20 mouse cellular contexts compared by ENCODE assay signal in genomic region chr16:96252146-96252545, GRCm38 (mm10). TPM values are rescaled to one million over a fixed set of nuclear protein-coding genes. Genes with fewer than 3 reads are reported as not detected.
A peak's percentile ranks its signal among the peaks of the same experiment; 100 is the strongest.
DNase-seq lines count a peak whose midpoint lies in the region; ATAC-seq and TF ChIP-seq lines count a peak whose summit lies in the region.
"Had no signal": no experiment of that assay in that cellular context is flagged by ENCODE, and none has a peak within 500 bp of the region (broad histone marks: within the 10 kb centered on the region; RNA-seq: fewer than 3 reads in every experiment).

No protein-coding gene starts in this region.

- no peaks in the 10 kb centered on the region for H3K36me3 ChIP-seq in liver, postnatal 0 days (replicated peaks; ENCODE audit: insufficient read depth, low read length)
- H3K36me3 ChIP-seq in thymus, adult 2 months (ENCODE audit: control insufficient read depth, insufficient read depth, low read length) = no peaks in the 10 kb centered on the region
- H3K36me3 ChIP-seq: heart, embryonic 15.5 days; hindbrain, embryonic 15.5 days; limb, embryonic 15.5 days; lung, embryonic 15.5 days had no signal

- H3K4me2 ChIP-seq in liver, postnatal 0 days (ENCODE audit: low read depth, low read length) = no peak overlapping the region
- H3K4me2 ChIP-seq: forebrain, embryonic 13.5 days; heart, embryonic 15.5 days; hindbrain, embryonic 15.5 days; limb, embryonic 15.5 days; lung, embryonic 15.5 days; midbrain, embryonic 11.5 days had no signal

- peaks cover 4% of the 10 kb centered on the region; the same call in 1 of the 2 replicates for H3K9me3 ChIP-seq in liver, postnatal 0 days (ENCODE audit: low read length)
- H3K9me3 ChIP-seq: forebrain, embryonic 13.5 days; hindbrain, embryonic 15.5 days; limb, embryonic 15.5 days; lung, embryonic 15.5 days had no signal

- H3K4me3 ChIP-seq in liver, postnatal 0 days (ENCODE audit: low read depth, low read length) = no peak overlapping the region
- H3K4me3 ChIP-seq in thymus, adult 2 months (ENCODE audit: control insufficient read depth, insufficient read depth, low read length) = no peak overlapping the region
- H3K4me3 ChIP-seq: forebrain, embryonic 13.5 days; heart, embryonic 15.5 days; hindbrain, embryonic 15.5 days; limb, embryonic 15.5 days; lung, embryonic 15.5 days had no signal

- TF ChIP-seq POLR2A in thymus, adult 2 months (IDR thresholded peaks at IDR 0.05; ENCODE audit: control insufficient read depth, extremely low read depth, insufficient read depth, low read length, poor library complexity) = no peak

- no peak for TF ChIP-seq CTCF in liver, postnatal 0 days (IDR thresholded peaks at IDR 0.05; ENCODE audit: low read depth)
- no peak for TF ChIP-seq CTCF in thymus, adult 2 months (IDR thresholded peaks at IDR 0.05; ENCODE audit: borderline replicate concordance, control insufficient read depth, extremely low read depth, insufficient read depth, low read length, poor library complexity)

- no peaks in the 10 kb centered on the region for H3K27me3 ChIP-seq in liver, postnatal 0 days (ENCODE audit: insufficient read depth, low read length)
- H3K27me3 ChIP-seq in thymus, adult 2 months (ENCODE audit: control insufficient read depth, insufficient read depth, low read length) = no peaks in the 10 kb centered on the region
- H3K27me3 ChIP-seq: forebrain, embryonic 13.5 days; heart, embryonic 15.5 days; hindbrain, embryonic 15.5 days; lung, embryonic 15.5 days had no signal

- DNase-seq in cerebellum, postnatal 4 days (ENCODE audit: low spot score in 2 of 2) = no peak
- peak; percentile 7 for DNase-seq in urinary bladder, adult 2 months (ENCODE audit: low spot score)
- no peak for DNase-seq in urinary bladder, postnatal 25 days (ENCODE audit: low spot score)
- peak; percentile 71 to 72 for DNase-seq in cerebellum, postnatal 10 days
- DNase-seq in liver, postnatal 0 days = no peak
- DNase-seq in thymus, adult 2 months = no peak
- DNase-seq: adrenal gland, adult 8-10 months; embryo, embryonic 11 days; kidney, adult 8-10 months; kidney, postnatal 10 days; left cerebral cortex, postnatal 4 days had no signal

- 0 out of 2 replicates have a peak, but pooled peaks have one; percentile 38 for ATAC-seq in cerebellum, adult (ENCODE audit: insufficient number of reproducible peaks, low FRiP score, low TSS enrichment)
- ATAC-seq in liver, postnatal 0 days = no peak
- ATAC-seq: activated CD4-positive, CD25-positive, alpha-beta regulatory T cell, adult 4 months; forebrain, embryonic 13.5 days had no signal

- H3K9ac ChIP-seq in liver, postnatal 0 days (replicated peaks) = no peak overlapping the region
- H3K9ac ChIP-seq: forebrain, embryonic 13.5 days; heart, embryonic 15.5 days; hindbrain, embryonic 15.5 days; limb, embryonic 15.5 days; liver, embryonic 14.5 days; lung, embryonic 15.5 days had no signal

- no peak overlapping the region for H3K27ac ChIP-seq in liver, postnatal 0 days (ENCODE audit: low read depth)
- H3K27ac ChIP-seq in thymus, adult 2 months (ENCODE audit: control insufficient read depth, insufficient read depth, low read length) = no peak overlapping the region
- H3K27ac ChIP-seq: forebrain, embryonic 13.5 days; heart, embryonic 15.5 days; hindbrain, embryonic 15.5 days; limb, embryonic 15.5 days; liver, embryonic 14.5 days; lung, embryonic 15.5 days had no signal

- WGBS in liver, postnatal 0 days (ENCODE audit: insufficient replicate concordance) = 82% methylated on average over 1 of the region's 1 CpGs
- 97% methylated on average over 1 of the region's 1 CpGs for WGBS in thymus, adult 2 months

- no peak for TF ChIP-seq EP300 in liver, postnatal 0 days (IDR thresholded peaks at IDR 0.05; ENCODE audit: low read depth)

- no peaks in the 10 kb centered on the region for H3K4me1 ChIP-seq in liver, postnatal 0 days (ENCODE audit: insufficient read depth)
- no peaks in the 10 kb centered on the region for H3K4me1 ChIP-seq in thymus, adult 2 months (replicated peaks; ENCODE audit: control insufficient read depth, insufficient read depth, low read length)
- H3K4me1 ChIP-seq: heart, embryonic 15.5 days; hindbrain, embryonic 15.5 days; limb, embryonic 15.5 days; lung, embryonic 15.5 days had no signal

RNA-seq across cellular contexts. Expression of gene B3galt5, which starts 16.5 kb away (rescaled TPM):
- polyA plus RNA-seq in urinary bladder, adult 2 months (2012; rRNA removed) = 0.17 and 0.21 TPM in 2 replicates
- polyA plus RNA-seq in liver, postnatal 0 days (2015; fragmentation: Nextera tagmentation; extraction: Ambion mirVana) = 0.02 TPM in 1 of 2 replicates, not detected in the other
- polyA plus RNA-seq in thymus, adult 2 months (2012; rRNA removed) = 3.5 and 3.8 TPM in 2 replicates

RNA-seq across cellular contexts. Expression of gene Sh3bgr, which starts 51.9 kb away (rescaled TPM):
- 199 and 332 TPM in 2 replicates for polyA plus RNA-seq in urinary bladder, adult 2 months (2012; rRNA removed)
- 1.9 TPM in 1 of 2 replicates, not detected in the other for polyA plus RNA-seq in liver, postnatal 0 days (2015; fragmentation: Nextera tagmentation; extraction: Ambion mirVana)
- 0.43 and 8.9 TPM in 2 replicates for polyA plus RNA-seq in thymus, adult 2 months (2012; rRNA removed)
- polyA plus RNA-seq: activated CD4-positive, CD25-positive, alpha-beta regulatory T cell, adult 4 months had no signal

Comparison
In these comparisons a context has a peak if more than half of its experiments do, and no peak if none do; other contexts are left out.
1. DNase-seq: peak in urinary bladder, adult 2 months (single experiment) and cerebellum, postnatal 10 days (2 of 2); none in cerebellum, postnatal 4 days (0 of 2), urinary bladder, postnatal 25 days (single experiment), liver, postnatal 0 days (single experiment) and thymus, adult 2 months (single experiment).
2. RNA of gene Sh3bgr, which starts 51.9 kb away (polyA plus RNA-seq): 199 to 332 TPM in urinary bladder, adult 2 months; 0.43 to 8.9 TPM in thymus, adult 2 months and 1.9 TPM in liver, postnatal 0 days; every median in the first group is over 10 times any median in the second.